Mouse (Mus musculus) lung, embryonic 16.5 days (tissue): ENCODE measurements around the gene Umps. TPM values are rescaled to one million over a fixed set of nuclear protein-coding genes. Genes with fewer than 3 reads are reported as not detected.

ENCODE experiments used
- ATAC-seq: fragments of 200-750 bp; cut with Nextera tagmentation; 2 replicates; pipeline ENCODE4 v1.8.0; 2017; ENCODE audit warnings: low read depth, mild to moderate bottlenecking, moderate library complexity
- H3K27ac ChIP-seq: fragments of 300-500 bp; sonication (generic); 2 replicates; pipeline ENCODE4 v1.5.1; 2014; ENCODE audit warnings: mild to moderate bottlenecking, control low read depth, low read length
- H3K27me3 ChIP-seq: fragments of 300-500 bp; sonication (generic); 2 replicates; pipeline ENCODE4 v1.6.1; 2014; ENCODE audit warnings: low read depth, low read length, mixed read lengths; ENCODE audit not compliant: control insufficient read depth, insufficient read depth
- H3K36me3 ChIP-seq: fragments of 300-500 bp; sonication (generic); 2 replicates; pipeline ENCODE4 v1.6.1; 2014; ENCODE audit warnings: low read length; ENCODE audit not compliant: control insufficient read depth, insufficient read depth
- H3K4me1 ChIP-seq: fragments of 300-500 bp; sonication (generic); replicated peaks from 2 replicates; pipeline ENCODE4 v1.6.1; 2014; ENCODE audit warnings: low read length, mixed read lengths; ENCODE audit not compliant: control insufficient read depth, insufficient read depth
- H3K4me2 ChIP-seq: fragments of 300-500 bp; sonication (generic); 2 replicates; pipeline ENCODE4 v1.6.1; 2014; ENCODE audit warnings: low read depth, low read length, control low read depth
- H3K4me3 ChIP-seq: fragments of 300-500 bp; sonication (generic); 2 replicates; pipeline ENCODE4 v1.5.1; 2014; ENCODE audit warnings: mild to moderate bottlenecking, low read length, control low read depth
- H3K9ac ChIP-seq: fragments of 300-500 bp; sonication (generic); 2 replicates; pipeline ENCODE4 v1.6.1; 2014; ENCODE audit warnings: low read length, control low read depth
- H3K9me3 ChIP-seq: fragments of 300-500 bp; sonication (generic); 2 replicates; pipeline ENCODE4 v1.6.1; 2016; ENCODE audit warnings: low read length; ENCODE audit not compliant: control insufficient read depth
- WGBS: fragments of 180-500 bp; shearing (Covaris S2); extraction: QIAGEN DNeasy Blood & Tissue Kit; methylation state at CpG from one replicate; pipeline ENCODE4 v1.1.7; 2014; 5-methylcytosine and 5-hydroxymethylcytosine counted together
- polyA plus RNA-seq: library from polyadenylated mRNA; unstranded; fragments of >200 nt; fragmentation: Nextera tagmentation; extraction: Ambion mirVana; gene quantifications from 2 replicates; pipeline ENCODE4 v1.2.1, GENCODE M21; 2015

The Umps gene
- polyA plus RNA-seq, 1 experiment from 2014 or later, result 49.9 TPM

- Histone ChIP-seq H3K27ac (no peak overlapping the region), H3K4me2 (no peak overlapping the region), H3K4me3 (no peak overlapping the region), H3K9me3 (no peaks in the 10 kb centered on the region), H3K4me1 (peaks cover 23% of the 10 kb centered on the region), H3K36me3 (no peaks in the 10 kb centered on the region), H3K9ac (no peak overlapping the region), H3K27me3 (no peaks in the 10 kb centered on the region; the same call in 1 of the 2 replicates)
- ATAC-seq, result no peak
- WGBS, result 61% methylated on average over 6 of the region's 6 CpGs
These were observed 39.5 kb downstream of the Umps start for GRCm38 (mm10) chr16:33927263-33927824.

GRCm38 (mm10) chr16:33923758-33924157, 43.1 kb downstream of the Umps start:
- Histone ChIP-seq H3K4me3 (no peak overlapping the region), H3K27me3 (no peaks in the 10 kb centered on the region), H3K4me2 (no peak overlapping the region), H3K4me1 (peaks cover 29% of the 10 kb centered on the region), H3K9ac (no peak overlapping the region), H3K9me3 (no peaks in the 10 kb centered on the region), H3K27ac (no peak overlapping the region), H3K36me3 (no peaks in the 10 kb centered on the region; the same call in 1 of the 2 replicates)
- no peak for ATAC-seq
- 82% methylated on average over 8 of the region's 8 CpGs for WGBS

GRCm38 (mm10) chr16:33923001-33923316, 43.9 kb downstream of the Umps start:
- peaks cover 22% of the 10 kb centered on the region for H3K4me1 ChIP-seq
- H3K9ac ChIP-seq, result no peak overlapping the region
- H3K27me3 ChIP-seq, result no peaks in the 10 kb centered on the region
- H3K27ac ChIP-seq, result no peak overlapping the region
- no peak for ATAC-seq
- H3K4me2 ChIP-seq, result no peak overlapping the region
- no peaks in the 10 kb centered on the region; the same call in 1 of the 2 replicates for H3K36me3 ChIP-seq
- H3K4me3 ChIP-seq, result no peak overlapping the region
- 46% methylated on average over 5 of the region's 5 CpGs for WGBS
- no peaks in the 10 kb centered on the region for H3K9me3 ChIP-seq

- Histone ChIP-seq H3K27ac (peak overlapping the region; percentile 19), H3K4me1 (peaks cover 26% of the 10 kb centered on the region), H3K27me3 (no peaks in the 10 kb centered on the region), H3K36me3 (no peaks in the 10 kb centered on the region; the same call in 1 of the 2 replicates), H3K4me3 (no peak overlapping the region), H3K9me3 (no peaks in the 10 kb centered on the region), H3K9ac (no peak overlapping the region), H3K4me2 (no peak overlapping the region)
- peak; percentile 24 for ATAC-seq
- WGBS, result 39% methylated on average over 18 of the region's 18 CpGs
These were observed 44.5 kb downstream of the Umps start for GRCm38 (mm10) chr16:33922111-33923000.

GRCm38 (mm10) chr16:33921514-33921913, 45.3 kb downstream of the Umps start:
- Histone ChIP-seq H3K4me2 (no peak overlapping the region), H3K4me1 (peaks cover 35% of the 10 kb centered on the region), H3K36me3 (no peaks in the 10 kb centered on the region; the same call in 1 of the 2 replicates), H3K9me3 (no peaks in the 10 kb centered on the region), H3K27me3 (no peaks in the 10 kb centered on the region), H3K9ac (no peak overlapping the region), H3K27ac (peak overlapping the region; percentile 19), H3K4me3 (no peak overlapping the region)
- WGBS, result 44% methylated on average over 5 of the region's 5 CpGs
- ATAC-seq, result 0 out of 2 replicates have a peak, but pooled peaks have one; percentile 19

GRCm38 (mm10) chr16:33917926-33918325, 48.9 kb downstream of the Umps start:
- WGBS, result 59% methylated on average over 5 of the region's 5 CpGs
- ATAC-seq, result 0 out of 2 replicates have a peak, but pooled peaks have one; percentile 14
- H3K4me2 ChIP-seq, result no peak overlapping the region
- H3K4me1 ChIP-seq, result peaks cover 48% of the 10 kb centered on the region
- peak overlapping the region; percentile 72 for H3K27ac ChIP-seq
- no peak overlapping the region for H3K9ac ChIP-seq
- H3K9me3 ChIP-seq, result no peaks in the 10 kb centered on the region
- H3K4me3 ChIP-seq, result no peak overlapping the region
- H3K27me3 ChIP-seq, result no peaks in the 10 kb centered on the region
- H3K36me3 ChIP-seq, result no peaks in the 10 kb centered on the region; the same call in 1 of the 2 replicates

GRCm38 (mm10) chr16:33917390-33917789, 49.4 kb downstream of the Umps start:
- no peaks in the 10 kb centered on the region for H3K27me3 ChIP-seq
- peak overlapping the region; percentile 72 for H3K27ac ChIP-seq
- H3K36me3 ChIP-seq, result no peaks in the 10 kb centered on the region; the same call in 1 of the 2 replicates
- peaks cover 42% of the 10 kb centered on the region for H3K4me1 ChIP-seq
- no peak overlapping the region for H3K4me3 ChIP-seq
- H3K9me3 ChIP-seq, result no peaks in the 10 kb centered on the region
- ATAC-seq, result peak; percentile 62
- no peak overlapping the region for H3K4me2 ChIP-seq
- no peak overlapping the region for H3K9ac ChIP-seq
- 45% methylated on average over 5 of the region's 5 CpGs for WGBS

GRCm38 (mm10) chr16:33916473-33917251, 50.2 kb downstream of the Umps start:
- H3K4me1 ChIP-seq, result peaks cover 35% of the 10 kb centered on the region
- ATAC-seq, result peak; percentile 76
- H3K36me3 ChIP-seq, result no peaks in the 10 kb centered on the region; the same call in 1 of the 2 replicates
- H3K27me3 ChIP-seq, result no peaks in the 10 kb centered on the region
- H3K27ac ChIP-seq, result peak overlapping the region; percentile 72
- WGBS, result 35% methylated on average over 12 of the region's 12 CpGs
- no peak overlapping the region for H3K4me3 ChIP-seq
- H3K9me3 ChIP-seq, result no peaks in the 10 kb centered on the region
- no peak overlapping the region for H3K4me2 ChIP-seq
- H3K9ac ChIP-seq, result no peak overlapping the region

GRCm38 (mm10) chr16:33914997-33915396, 51.8 kb downstream of the Umps start:
- no peak overlapping the region for H3K4me3 ChIP-seq
- H3K27ac ChIP-seq, result no peak overlapping the region
- 77% methylated on average over 4 of the region's 4 CpGs for WGBS
- no peak overlapping the region for H3K9ac ChIP-seq
- no peaks in the 10 kb centered on the region for H3K27me3 ChIP-seq
- no peaks in the 10 kb centered on the region for H3K9me3 ChIP-seq
- no peak overlapping the region for H3K4me2 ChIP-seq
- no peak for ATAC-seq
- H3K36me3 ChIP-seq, result peaks cover 2% of the 10 kb centered on the region; the same call in 1 of the 2 replicates
- H3K4me1 ChIP-seq, result peaks cover 25% of the 10 kb centered on the region
